Mouse (Mus musculus) liver (tissue): ENCODE results near the gene Zzef1.
A peak's percentile ranks its signal among the peaks of the same experiment; 100 is the strongest.

Source experiments
- DNase-seq: peaks from one replicate; pipeline ENCODE4 v3.0.0-alpha.2; 2020; ENCODE audit warnings: mixed read lengths

The Zzef1 gene

GRCm38 (mm10) chr11:72960723-72961071, 164.7 kb downstream of the Zzef1 start:
- DNase-seq: no peak

- DNase-seq: peak; percentile 60
These were observed 165.3 kb downstream of the Zzef1 start, which contains the start of gene Atp2a3 for GRCm38 (mm10) chr11:72961072-72961980. Atp2a3 (plus strand) TSS chr11:72961169.

- DNase-seq: no peak
These were observed 166.4 kb downstream of the Zzef1 start for GRCm38 (mm10) chr11:72962378-72962777.

GRCm38 (mm10) chr11:72963058-72963788, 167.2 kb downstream of the Zzef1 start:
- no peak for DNase-seq

- no peak for DNase-seq
These were observed 167.8 kb downstream of the Zzef1 start for GRCm38 (mm10) chr11:72963789-72964294.

GRCm38 (mm10) chr11:72974995-72975503, 179.0 kb downstream of the Zzef1 start:
- no peak for DNase-seq
